Mouse (Mus musculus): ENCODE data around the gene Mapk1.

- TF ChIP-seq CTCF (IDR thresholded peaks at IDR 0.05; ENCODE audit: borderline replicate concordance, extremely low read depth, insufficient read depth, insufficient read length) (no peak), POLR2A (IDR thresholded peaks at IDR 0.05; ENCODE audit: borderline replicate concordance, extremely low read depth, insufficient read depth, insufficient read length, poor library complexity, severe bottlenecking) (no peak)
Measured at GRCm38 (mm10) chr16:17001109-17001508, 17.9 kb downstream of the Mapk1 start.
